Mouse (Mus musculus) C2C12 (cell line): ENCODE results near the gene Tfap2c.

Experiments used
- CEBPB ChIP-seq: IDR thresholded peaks from one replicate; pipeline ENCODE4 v1.6.1; 2011; ENCODE audit warnings: low read depth, mild to moderate bottlenecking, control low read depth, moderate library complexity
- CTCF ChIP-seq: IDR thresholded peaks from one replicate; pipeline ENCODE4 v1.5.1; 2011; ENCODE audit not compliant: control insufficient read depth, insufficient read depth, insufficient read length
- MAX ChIP-seq: IDR thresholded peaks from one replicate; pipeline ENCODE4 v1.6.1; 2011; ENCODE audit warnings: mild to moderate bottlenecking, control low read depth
- MYOD1 ChIP-seq: IDR thresholded peaks from one replicate; pipeline ENCODE4 v1.6.1; 2011; ENCODE audit warnings: low read depth; ENCODE audit not compliant: control insufficient read depth, insufficient read length
- MYOG ChIP-seq: IDR thresholded peaks from one replicate; pipeline ENCODE4 v1.6.1; 2011; ENCODE audit not compliant: control insufficient read depth, insufficient read length; ENCODE audit errors: extremely low read depth
- USF1 ChIP-seq: IDR thresholded peaks from one replicate; pipeline ENCODE4 v1.6.1; 2011; ENCODE audit warnings: low read depth, mild to moderate bottlenecking, control low read depth, moderate library complexity

GRCm38 (mm10) chr2:172589048-172589447 lies 39.7 kb downstream of the Tfap2c start:
- TF ChIP-seq MAX (no peak), CTCF (no peak), MYOG (no peak), CEBPB (no peak), MYOD1 (no peak), USF1 (no peak)
